Mouse (Mus musculus) erythroblast, embryonic 14.5 days (primary cell): ENCODE data around the gene Pla2g15.

Source experiments
- GATA1 ChIP-seq: IDR thresholded peaks from 2 replicates; pipeline ENCODE4 v1.6.1; 2012; ENCODE audit warnings: low read length, inconsistent platforms, mixed read lengths
- TAL1 ChIP-seq: IDR thresholded peaks from 3 replicates; pipeline ENCODE4 v1.6.1; 2012; ENCODE audit warnings: low read length, inconsistent platforms, mixed read lengths

DNA sequence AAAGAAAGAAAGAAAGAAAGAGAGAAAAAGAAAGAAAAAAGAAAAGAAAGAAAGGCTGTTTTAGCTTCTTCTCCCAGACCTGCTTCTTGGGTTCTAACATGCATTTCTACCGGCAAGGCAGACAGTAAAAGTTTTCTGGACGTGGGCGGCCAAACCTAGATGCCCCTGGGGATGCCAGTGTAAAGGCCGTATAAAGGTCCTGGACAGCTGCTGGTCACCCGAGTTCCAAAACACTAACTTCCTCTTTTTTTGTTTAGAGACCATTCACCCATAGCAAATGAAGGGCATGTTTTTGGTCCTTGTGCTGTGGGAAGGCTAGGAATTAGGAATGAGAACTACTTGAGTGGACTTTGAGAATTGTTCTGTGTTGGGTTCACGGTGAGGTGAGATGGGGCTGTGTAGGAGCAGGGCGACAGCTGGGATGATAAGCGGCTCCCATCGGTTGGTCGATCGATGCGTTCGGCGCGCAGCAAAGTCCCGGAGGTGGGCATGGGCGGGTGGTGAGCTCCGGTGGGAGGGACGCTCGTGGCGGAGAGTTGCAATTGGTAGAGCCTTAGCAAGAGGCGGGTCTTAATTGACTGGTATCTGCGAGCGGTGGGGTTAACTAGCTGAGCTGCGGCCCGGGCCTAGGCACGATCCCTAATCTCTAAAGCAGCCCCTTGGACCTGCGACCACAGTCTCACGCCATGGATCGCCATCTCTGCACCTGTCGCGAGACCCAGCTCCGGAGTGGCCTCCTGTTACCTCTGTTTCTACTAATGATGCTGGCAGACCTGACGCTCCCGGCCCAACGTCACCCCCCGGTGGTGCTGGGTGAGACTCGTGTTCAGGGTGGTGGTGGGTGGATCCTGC lies at the start of gene Pla2g15:
- no peak for TF ChIP-seq TAL1
- no peak; the same call in 1 of the 2 replicates for TF ChIP-seq GATA1
